Mouse (Mus musculus) CH12.LX (cell line): ENCODE data around the gene Plcl2.

ENCODE experiments used
- CTCF ChIP-seq, 2 experiments: IDR thresholded peaks in 1 of 2; conservative IDR thresholded peaks in 1 of 2; 2 replicates each; pipeline ENCODE4 v1.5.1; 2011 to 2012; ENCODE audit warnings: low read depth in 2 of 2, low read length in 2 of 2, improper control_type of control experiment in 1 of 2, inconsistent platforms in 1 of 2, mild to moderate bottlenecking in 1 of 2, moderate library complexity in 1 of 2
- POLR2A ChIP-seq: IDR thresholded peaks from 2 replicates; pipeline ENCODE4 v1.6.1; 2011; ENCODE audit warnings: low read depth, mild to moderate bottlenecking, improper control_type of control experiment, low read length
- TCF12 ChIP-seq: IDR thresholded peaks from 2 replicates; pipeline ENCODE4 v1.6.1; 2014; ENCODE audit warnings: low read depth, mild to moderate bottlenecking, inconsistent platforms, low read length, improper control_type of control experiment

- TF ChIP-seq TCF12 (no peak), CTCF (conservative IDR thresholded peaks at IDR 0.05 in 1 of 2, IDR thresholded peaks at IDR 0.05 in 1 of 2; ENCODE audit: low read depth in 2 of 2, low read length in 2 of 2) (no peak), POLR2A (no peak)
Measured at GRCm38 (mm10) chr17:50568846-50569245, 59.6 kb downstream of the Plcl2 start.
